Mouse (Mus musculus) adrenal gland, postnatal 4 days (tissue): Measurements from ENCODE around the gene Ahnak. TPM values are rescaled to one million over a fixed set of nuclear protein-coding genes. Genes with fewer than 3 reads are reported as not detected.
"Not testable (repeated sequence)": the region's sequence is repeated elsewhere in the genome, so short reads cannot be mapped to it uniquely, and the experiment has no call there.

Experiments used
- DNase-seq, 2 experiments: peaks; one replicate each; pipeline ENCODE4 v3.0.0; 2021 to 2022; ENCODE audit warnings: low spot score in 2 of 2, mixed read lengths in 2 of 2
- total RNA-seq, 2 experiments: library from RNA; stranded (reverse); gene quantifications; 2 replicates each; pipeline ENCODE4 v1.2.3; 2021

Gene Ahnak
- total RNA-seq, 2 experiments from 2014 or later: 125 to 131 TPM

- no peak for DNase-seq
Measured at GRCm38 (mm10) chr19:9038136-9038535, 49.1 kb downstream of the Ahnak start.

GRCm38 (mm10) chr19:9039266-9039665 lies 50.2 kb downstream of the Ahnak start:
- no peak for DNase-seq

GRCm38 (mm10) chr19:9039928-9040327 lies 50.8 kb downstream of the Ahnak start:
- no peak for DNase-seq

- DNase-seq: no peak
Measured at GRCm38 (mm10) chr19:9040649-9041048, 51.6 kb downstream of the Ahnak start.

GRCm38 (mm10) chr19:9041074-9041473 lies 52.0 kb downstream of the Ahnak start:
- DNase-seq: no peak

GRCm38 (mm10) chr19:9043123-9043522 lies 54.0 kb downstream of the Ahnak start:
- DNase-seq: no peak

- no peak for DNase-seq
Measured at GRCm38 (mm10) chr19:9044291-9044690, 55.2 kb downstream of the Ahnak start.

GRCm38 (mm10) chr19:9047207-9047945 lies 58.3 kb downstream of the Ahnak start:
- no peak for DNase-seq

- DNase-seq: no peak
Measured at GRCm38 (mm10) chr19:9047946-9048387, 58.9 kb downstream of the Ahnak start.

GRCm38 (mm10) chr19:9048981-9049687 lies 60.0 kb downstream of the Ahnak start:
- DNase-seq: no peak

GRCm38 (mm10) chr19:9050294-9051229 lies 61.5 kb downstream of the Ahnak start:
- DNase-seq: no peak

- DNase-seq: not testable (repeated sequence)
Measured at GRCm38 (mm10) chr19:9051985-9052384, 62.9 kb downstream of the Ahnak start.

GRCm38 (mm10) chr19:9052803-9053431 lies 63.8 kb downstream of the Ahnak start:
- DNase-seq: peak in 1 of 2 experiments; percentile 30

- DNase-seq: no peak
Measured at GRCm38 (mm10) chr19:9055153-9055552, 66.1 kb downstream of the Ahnak start.

GRCm38 (mm10) chr19:9055703-9056355 lies 66.7 kb downstream of the Ahnak start:
- no peak for DNase-seq

- DNase-seq: no peak
Measured at GRCm38 (mm10) chr19:9057679-9058078, 68.6 kb downstream of the Ahnak start.

- DNase-seq: no peak
Measured at GRCm38 (mm10) chr19:9058331-9058884, 69.3 kb downstream of the Ahnak start.

GRCm38 (mm10) chr19:9058944-9059343 lies 69.9 kb downstream of the Ahnak start:
- DNase-seq: no peak

- no peak for DNase-seq
Measured at GRCm38 (mm10) chr19:9059391-9059790, 70.3 kb downstream of the Ahnak start.

GRCm38 (mm10) chr19:9060103-9060502 lies 71.0 kb downstream of the Ahnak start:
- DNase-seq: no peak
